Mouse (Mus musculus): ENCODE measurements around the gene Chchd10. TPM values are rescaled to one million over a fixed set of nuclear protein-coding genes. Genes with fewer than 3 reads are reported as not detected.

Gene Chchd10
- polyA plus RNA-seq, 1 experiment from 2014 or later, result 148 TPM

DNA sequence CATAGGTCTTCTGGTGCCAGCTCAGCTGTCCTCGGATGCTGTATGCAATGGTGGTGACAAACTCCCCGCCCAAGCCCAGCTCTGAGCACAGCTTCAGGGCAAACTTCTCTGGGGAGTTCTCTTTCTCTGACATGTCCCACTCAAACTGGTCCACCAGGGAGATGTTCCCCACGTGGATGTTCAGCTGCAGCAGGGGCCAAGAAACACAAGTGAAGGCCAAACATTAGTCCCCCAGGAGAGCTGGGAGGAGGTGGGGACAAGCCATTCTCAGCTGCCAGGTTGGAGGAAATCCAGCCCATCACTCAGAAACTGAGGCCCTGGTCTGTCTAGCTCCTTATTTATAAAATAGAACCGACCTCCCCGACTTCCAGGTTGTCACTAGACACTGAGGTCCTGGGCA lies 28.5 kb upstream of the Chchd10 start:
- WGBS, result 87% methylated on average over 5 of the region's 5 CpGs
- no peak for ATAC-seq (replicated peaks; ENCODE audit: low FRiP score)
- no peak overlapping the region for H3K4me3 ChIP-seq (replicated peaks)
- H3K27ac ChIP-seq, result no peak overlapping the region
- no peaks in the 10 kb centered on the region for H3K27me3 ChIP-seq
- peaks cover 93% of the 10 kb centered on the region for H3K36me3 ChIP-seq
- no peaks in the 10 kb centered on the region for H3K4me1 ChIP-seq
- H3K4me2 ChIP-seq, result no peak overlapping the region
- no peak overlapping the region for H3K9ac ChIP-seq
- no peaks in the 10 kb centered on the region for H3K9me3 ChIP-seq (replicated peaks)

GRCm38 (mm10) chr10:75906882-75907281 lies 26.0 kb upstream of the Chchd10 start:
- Histone ChIP-seq H3K4me1 (no peaks in the 10 kb centered on the region), H3K4me3 (replicated peaks) (no peak overlapping the region), H3K36me3 (peaks cover 93% of the 10 kb centered on the region), H3K9me3 (replicated peaks) (no peaks in the 10 kb centered on the region), H3K27me3 (no peaks in the 10 kb centered on the region), H3K27ac (no peak overlapping the region), H3K4me2 (no peak overlapping the region), H3K9ac (no peak overlapping the region)
- 94% methylated on average over 4 of the region's 4 CpGs for WGBS
- no peak for ATAC-seq (replicated peaks; ENCODE audit: low FRiP score)

DNA sequence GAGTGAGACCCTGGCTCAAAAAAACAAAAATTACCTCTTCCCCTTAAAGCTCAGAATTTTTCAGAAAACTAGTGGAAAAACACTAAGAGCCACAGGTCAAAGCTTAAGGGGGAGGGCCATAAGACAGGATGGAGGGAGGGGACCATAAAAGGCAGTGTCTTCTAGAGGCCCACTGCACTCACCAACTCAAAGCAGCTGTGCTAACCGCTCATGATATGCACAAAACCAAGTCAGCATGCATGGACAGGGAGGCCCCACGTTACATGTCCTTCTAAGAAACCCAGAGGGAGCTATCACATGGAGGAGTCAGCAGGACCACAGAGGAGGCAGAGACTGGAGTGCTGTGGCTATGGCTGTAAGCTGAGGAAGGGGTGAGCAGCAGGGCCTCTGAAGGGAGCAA lies 22.2 kb upstream of the Chchd10 start:
- WGBS, result 73% methylated on average over 2 of the region's 2 CpGs
- no peaks in the 10 kb centered on the region for H3K4me1 ChIP-seq
- no peak overlapping the region for H3K4me3 ChIP-seq (replicated peaks)
- no peaks in the 10 kb centered on the region for H3K27me3 ChIP-seq
- ATAC-seq (replicated peaks; ENCODE audit: low FRiP score), result no peak
- H3K27ac ChIP-seq, result no peak overlapping the region
- no peak overlapping the region for H3K4me2 ChIP-seq
- no peak overlapping the region for H3K9ac ChIP-seq
- peaks cover 86% of the 10 kb centered on the region for H3K36me3 ChIP-seq
- no peaks in the 10 kb centered on the region for H3K9me3 ChIP-seq (replicated peaks)

- 74% methylated on average over 6 of the region's 6 CpGs for WGBS
- no peaks in the 10 kb centered on the region for H3K9me3 ChIP-seq (replicated peaks)
- peaks cover 79% of the 10 kb centered on the region for H3K36me3 ChIP-seq
- H3K4me3 ChIP-seq (replicated peaks), result no peak overlapping the region
- H3K27ac ChIP-seq, result no peak overlapping the region
- H3K27me3 ChIP-seq, result no peaks in the 10 kb centered on the region
- H3K4me1 ChIP-seq, result no peaks in the 10 kb centered on the region
- no peak for ATAC-seq (replicated peaks; ENCODE audit: low FRiP score)
- H3K4me2 ChIP-seq, result no peak overlapping the region
- H3K9ac ChIP-seq, result no peak overlapping the region
Observed at GRCm38 (mm10) chr10:75913013-75913589, 19.8 kb upstream of the Chchd10 start.

DNA sequence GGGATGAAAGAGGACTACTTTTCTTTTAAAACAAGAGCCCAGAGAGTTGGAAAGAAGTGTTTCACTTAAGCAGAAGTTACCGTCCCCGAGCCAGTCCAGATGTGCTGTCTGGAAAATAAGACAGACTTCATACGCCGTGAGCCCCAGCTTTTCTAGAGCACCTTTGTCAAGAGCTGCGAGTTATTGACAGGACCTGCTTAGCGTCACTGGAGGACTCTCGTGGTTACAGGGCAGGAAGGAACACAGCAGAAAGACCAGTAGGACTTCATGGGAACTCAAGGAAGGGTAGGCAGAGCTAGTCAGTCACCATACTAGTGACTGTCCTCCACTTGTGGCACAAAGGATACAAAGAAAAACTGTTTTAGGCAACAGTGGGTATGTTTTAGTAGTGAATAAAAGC lies 17.4 kb upstream of the Chchd10 start:
- WGBS, result 93% methylated on average over 7 of the region's 7 CpGs

GRCm38 (mm10) chr10:75916840-75917239 lies 16.1 kb upstream of the Chchd10 start:
- Histone ChIP-seq H3K9ac (no peak overlapping the region), H3K36me3 (peaks cover 54% of the 10 kb centered on the region), H3K9me3 (replicated peaks) (no peaks in the 10 kb centered on the region), H3K4me3 (replicated peaks) (no peak overlapping the region), H3K4me1 (peaks cover 20% of the 10 kb centered on the region), H3K27me3 (no peaks in the 10 kb centered on the region), H3K4me2 (no peak overlapping the region), H3K27ac (no peak overlapping the region)
- 88% methylated on average over 8 of the region's 8 CpGs for WGBS
- no peak for ATAC-seq (replicated peaks; ENCODE audit: low FRiP score)

More for the DNA sequence above, 17.4 kb upstream of the Chchd10 start:
- Histone ChIP-seq H3K9me3 (replicated peaks) (no peaks in the 10 kb centered on the region), H3K4me3 (replicated peaks) (no peak overlapping the region), H3K36me3 (peaks cover 67% of the 10 kb centered on the region), H3K27me3 (no peaks in the 10 kb centered on the region), H3K4me2 (no peak overlapping the region), H3K9ac (no peak overlapping the region), H3K4me1 (peaks cover 19% of the 10 kb centered on the region), H3K27ac (no peak overlapping the region)
- ATAC-seq (replicated peaks; ENCODE audit: low FRiP score), result no peak

DNA sequence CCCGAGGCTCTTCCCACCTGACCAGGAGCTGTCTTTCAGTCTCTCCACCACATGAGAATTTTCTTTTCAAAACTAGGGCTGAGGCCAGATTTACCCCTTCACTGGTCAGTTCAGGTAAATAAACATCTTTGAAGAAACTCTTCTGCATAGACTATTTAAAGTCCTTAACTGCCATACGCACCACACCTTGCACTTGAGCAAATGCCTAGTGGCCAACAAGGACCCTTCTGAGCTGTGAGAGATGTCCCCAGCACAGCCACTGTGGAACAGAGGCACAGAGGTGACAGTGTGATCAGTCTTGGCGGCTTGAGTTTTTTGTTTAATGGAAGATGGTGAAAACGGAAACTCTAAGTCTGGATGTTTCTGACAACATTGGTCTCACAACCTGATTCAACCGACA lies 13.9 kb upstream of the Chchd10 start:
- no peaks in the 10 kb centered on the region for H3K9me3 ChIP-seq (replicated peaks)
- peaks cover 31% of the 10 kb centered on the region for H3K4me1 ChIP-seq
- no peak for ATAC-seq (replicated peaks; ENCODE audit: low FRiP score)
- no peak overlapping the region for H3K4me2 ChIP-seq
- H3K9ac ChIP-seq, result no peak overlapping the region
- 80% methylated on average over 5 of the region's 5 CpGs for WGBS
- H3K36me3 ChIP-seq, result peaks cover 42% of the 10 kb centered on the region
- H3K4me3 ChIP-seq (replicated peaks), result no peak overlapping the region
- H3K27ac ChIP-seq, result no peak overlapping the region
- no peaks in the 10 kb centered on the region for H3K27me3 ChIP-seq

GRCm38 (mm10) chr10:75921026-75921725 lies 11.8 kb upstream of the Chchd10 start, which contains the start of gene Smarcb1:
Gene Smarcb1, minus strand, starts transcription at chr10:75921617.
- Histone ChIP-seq H3K4me1 (peaks cover 31% of the 10 kb centered on the region), H3K27ac (peak within 1 kb of the TSS; percentile 97), H3K27me3 (no peaks in the 10 kb centered on the region), H3K36me3 (peaks cover 41% of the 10 kb centered on the region), H3K9me3 (replicated peaks) (no peaks in the 10 kb centered on the region), H3K9ac (peak within 1 kb of the TSS; percentile 95), H3K4me2 (peak within 1 kb of the TSS; percentile 74), H3K4me3 (replicated peaks) (peak within 1 kb of the TSS; percentile 93)
- peak; percentile 93 for ATAC-seq (replicated peaks; ENCODE audit: low FRiP score)
- under 1% methylated on average over 76 of the region's 76 CpGs for WGBS

DNA sequence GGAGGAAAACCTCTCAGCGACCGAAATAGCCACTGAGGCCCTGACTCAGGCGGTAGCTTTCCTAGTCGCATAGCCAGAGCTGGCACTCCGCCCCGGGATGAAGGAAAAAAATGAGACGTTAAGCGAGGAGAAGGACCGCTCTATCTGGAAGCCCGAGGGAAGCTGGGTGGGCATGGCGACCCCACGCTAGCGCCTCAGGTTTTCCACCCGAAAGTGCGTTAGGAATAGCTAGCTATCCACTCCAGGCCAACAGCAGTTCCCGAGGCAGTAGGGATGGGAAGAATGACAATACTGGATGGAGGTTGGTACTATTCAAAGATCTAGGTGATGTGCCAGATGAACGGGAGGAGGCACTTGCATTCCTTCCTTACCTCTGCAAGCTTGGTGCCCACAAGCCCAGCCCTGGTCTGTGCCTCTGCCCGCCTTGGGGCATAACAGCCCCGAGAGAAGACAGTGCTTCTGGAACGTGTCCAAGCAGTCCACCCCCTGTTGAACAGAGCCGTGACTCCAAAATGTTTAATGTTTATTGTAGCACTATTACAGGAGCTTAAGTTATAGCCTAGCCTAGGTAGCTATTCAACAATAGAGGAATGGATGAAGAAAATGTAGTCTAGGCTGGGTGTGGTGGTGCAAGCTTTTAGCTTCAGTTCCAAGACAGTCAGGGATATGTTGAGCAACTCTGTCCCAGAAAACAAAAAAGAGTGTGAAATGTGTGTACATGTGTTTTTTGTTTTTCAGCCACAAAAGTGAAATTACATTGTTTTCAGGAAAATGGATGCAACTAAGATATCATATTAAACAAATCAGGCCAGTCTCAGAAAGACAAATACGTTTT lies 11.0 kb upstream of the Chchd10 start:
- H3K9me3 ChIP-seq (replicated peaks), result no peaks in the 10 kb centered on the region
- peak overlapping the region; percentile 97 for H3K27ac ChIP-seq
- WGBS, result 3% methylated on average over 22 of the region's 22 CpGs
- peaks cover 40% of the 10 kb centered on the region for H3K36me3 ChIP-seq
- no peaks in the 10 kb centered on the region for H3K27me3 ChIP-seq
- H3K4me1 ChIP-seq, result peaks cover 31% of the 10 kb centered on the region
- ATAC-seq (replicated peaks; ENCODE audit: low FRiP score), result peak; percentile 38
- peak overlapping the region; percentile 74 for H3K4me2 ChIP-seq
- H3K4me3 ChIP-seq (replicated peaks), result peak overlapping the region; percentile 93
- peak overlapping the region; percentile 95 for H3K9ac ChIP-seq

GRCm38 (mm10) chr10:75924324-75924723 lies 8.6 kb upstream of the Chchd10 start:
- H3K36me3 ChIP-seq, result peaks cover 40% of the 10 kb centered on the region
- no peak overlapping the region for H3K27ac ChIP-seq
- H3K9ac ChIP-seq, result no peak overlapping the region
- H3K4me3 ChIP-seq (replicated peaks), result no peak overlapping the region
- H3K4me1 ChIP-seq, result peaks cover 24% of the 10 kb centered on the region
- H3K4me2 ChIP-seq, result no peak overlapping the region
- no peak for ATAC-seq (replicated peaks; ENCODE audit: low FRiP score)
- H3K9me3 ChIP-seq (replicated peaks), result no peaks in the 10 kb centered on the region
- WGBS, result 59% methylated on average over 2 of the region's 2 CpGs
- H3K27me3 ChIP-seq, result no peaks in the 10 kb centered on the region

DNA sequence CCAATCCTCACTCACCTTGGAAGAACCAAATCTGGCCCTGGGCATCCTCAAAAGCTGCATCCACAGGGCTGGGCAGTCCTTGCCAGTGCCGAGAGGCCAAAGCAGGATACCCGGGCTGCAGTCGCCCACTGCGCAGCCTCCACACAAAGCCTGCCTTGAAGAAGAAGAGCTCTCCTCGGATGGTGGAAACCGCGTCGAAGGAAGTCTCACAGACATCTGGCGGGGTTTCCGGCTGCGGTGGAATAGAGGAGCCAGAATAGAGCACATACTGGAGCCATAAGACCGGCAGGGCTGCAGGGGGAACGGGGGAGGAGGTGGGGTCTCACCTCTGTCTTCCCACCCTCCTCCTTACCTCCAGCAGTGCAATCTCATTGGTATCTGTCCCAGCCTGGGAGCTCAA lies 6.5 kb upstream of the Chchd10 start:
- WGBS, result 79% methylated on average over 13 of the region's 13 CpGs
- H3K27ac ChIP-seq, result no peak overlapping the region
- no peaks in the 10 kb centered on the region for H3K9me3 ChIP-seq (replicated peaks)
- H3K4me3 ChIP-seq (replicated peaks), result no peak overlapping the region
- H3K36me3 ChIP-seq, result peaks cover 39% of the 10 kb centered on the region
- H3K9ac ChIP-seq, result no peak overlapping the region
- peaks cover 2% of the 10 kb centered on the region; the same call in 1 of the 2 replicates for H3K27me3 ChIP-seq
- ATAC-seq (replicated peaks; ENCODE audit: low FRiP score), result no peak
- H3K4me1 ChIP-seq, result peaks cover 26% of the 10 kb centered on the region
- no peak overlapping the region for H3K4me2 ChIP-seq

DNA sequence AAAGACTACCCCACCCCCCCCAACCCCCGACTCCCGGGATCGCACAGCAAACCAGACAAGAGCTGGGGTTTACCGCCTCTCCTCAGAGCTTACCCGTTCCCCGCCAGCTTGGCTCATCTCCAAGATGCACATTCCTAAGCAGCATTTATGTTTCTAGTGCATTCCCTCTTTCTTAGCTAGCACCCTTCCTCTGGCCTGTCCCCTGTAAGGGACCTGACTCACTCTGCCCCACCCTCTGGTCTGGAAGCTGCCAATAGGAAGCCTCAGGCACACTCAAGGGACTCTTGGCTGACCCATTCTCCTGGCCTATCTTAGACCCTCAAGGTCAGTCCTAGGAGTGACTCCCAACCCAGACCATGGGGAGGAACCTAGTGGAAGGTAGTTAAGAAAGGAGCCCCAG lies 2.6 kb upstream of the Chchd10 start:
- Histone ChIP-seq H3K9me3 (replicated peaks) (no peaks in the 10 kb centered on the region), H3K4me2 (peak overlapping the region; percentile 96), H3K36me3 (peaks cover 25% of the 10 kb centered on the region), H3K9ac (no peak overlapping the region), H3K4me3 (replicated peaks) (no peak overlapping the region; the same call in 1 of the 2 replicates), H3K27me3 (peaks cover 6% of the 10 kb centered on the region; the same call in 1 of the 2 replicates), H3K27ac (peak overlapping the region; percentile 54; the same call in 1 of the 2 replicates), H3K4me1 (peaks cover 39% of the 10 kb centered on the region)
- WGBS, result 19% methylated on average over 6 of the region's 6 CpGs
- ATAC-seq (replicated peaks; ENCODE audit: low FRiP score), result no peak

Measured in kidney, embryonic 15.5 days (tissue).